Mouse (Mus musculus): ENCODE measurements at regions not wholly inside any gene's neighbourhood (a gene's known extent, or its start where the extent isn't known, plus 50 kb on each side); places are given as distances from the start of the nearest gene placed in this dataset.
"Not testable (repeated sequence)": the region's sequence is repeated elsewhere in the genome, so short reads cannot be mapped to it uniquely, and the experiment has no call there.

GRCm38 (mm10) chr12:70633194-70633593, 180.3 kb downstream of the Tmx1 start:
- DNase-seq = no peak

GRCm38 (mm10) chr12:70633622-70634365, 180.9 kb downstream of the Tmx1 start:
- no peak for DNase-seq

- DNase-seq = no peak
Observed at GRCm38 (mm10) chr12:70635997-70636396, 183.1 kb downstream of the Tmx1 start.

GRCm38 (mm10) chr12:70640186-70640585, 185.1 kb upstream of the Frmd6 start:
- DNase-seq = no peak

GRCm38 (mm10) chr12:70644910-70645309, 180.4 kb upstream of the Frmd6 start:
- DNase-seq = no peak

GRCm38 (mm10) chr12:70645407-70645806, 179.9 kb upstream of the Frmd6 start:
- no peak for DNase-seq

- DNase-seq = no peak
Observed at GRCm38 (mm10) chr12:70647516-70647915, 177.8 kb upstream of the Frmd6 start.

GRCm38 (mm10) chr12:70648179-70648811, 177.0 kb upstream of the Frmd6 start:
- no peak for DNase-seq

GRCm38 (mm10) chr12:70648812-70649188, 176.5 kb upstream of the Frmd6 start:
- DNase-seq = no peak

- no peak for DNase-seq
Observed at GRCm38 (mm10) chr12:70649691-70650090, 175.6 kb upstream of the Frmd6 start.

GRCm38 (mm10) chr12:70650470-70650869, 174.8 kb upstream of the Frmd6 start:
- no peak for DNase-seq

GRCm38 (mm10) chr12:70652751-70653150, 172.6 kb upstream of the Frmd6 start:
- no peak for DNase-seq

- no peak for DNase-seq
Observed at GRCm38 (mm10) chr12:70653971-70654370, 171.3 kb upstream of the Frmd6 start.

- DNase-seq = no peak
Observed at GRCm38 (mm10) chr12:70654546-70654945, 170.8 kb upstream of the Frmd6 start.

- DNase-seq = no peak
Observed at GRCm38 (mm10) chr12:70655411-70655811, 169.9 kb upstream of the Frmd6 start.

- no peak for DNase-seq
Observed at GRCm38 (mm10) chr12:70655900-70656544, 169.3 kb upstream of the Frmd6 start.

GRCm38 (mm10) chr12:70656805-70657492, 168.4 kb upstream of the Frmd6 start:
- DNase-seq = no peak

- no peak for DNase-seq
Observed at GRCm38 (mm10) chr12:70657493-70657810, 167.9 kb upstream of the Frmd6 start.

GRCm38 (mm10) chr12:70658106-70658505, 167.2 kb upstream of the Frmd6 start:
- DNase-seq = no peak

GRCm38 (mm10) chr12:70660388-70660787, 164.9 kb upstream of the Frmd6 start:
- no peak for DNase-seq

GRCm38 (mm10) chr12:70668158-70668557, 157.2 kb upstream of the Frmd6 start:
- not testable (repeated sequence) for DNase-seq

GRCm38 (mm10) chr12:70672115-70672514, 153.2 kb upstream of the Frmd6 start:
- no peak for DNase-seq

GRCm38 (mm10) chr12:70673188-70673587, 152.1 kb upstream of the Frmd6 start:
- no peak for DNase-seq

- no peak for DNase-seq
Observed at GRCm38 (mm10) chr12:70674144-70674543, 151.2 kb upstream of the Frmd6 start.
